Mouse (Mus musculus): ENCODE data around the gene Runx1.

DNA sequence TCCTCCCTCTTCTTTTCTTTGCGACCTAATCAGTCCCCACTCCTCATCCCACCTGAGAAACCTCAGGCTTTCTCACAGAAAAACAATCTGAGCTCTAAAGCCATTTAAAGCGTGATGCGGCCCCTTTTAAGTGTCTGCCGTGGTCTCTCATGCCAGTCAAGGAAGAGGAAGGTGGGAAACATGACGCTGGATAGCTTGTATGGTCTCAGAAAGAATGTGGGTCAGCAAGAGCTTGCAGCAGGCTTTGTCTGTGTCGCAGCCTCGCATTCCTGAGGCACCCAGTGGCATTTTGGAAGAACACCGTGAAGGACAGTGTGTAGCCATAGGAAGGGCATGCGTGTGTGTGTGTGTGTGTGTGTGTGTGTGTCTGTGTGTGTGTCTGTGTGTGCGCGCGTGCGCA lies 179.8 kb downstream of the Runx1 start:
- TF ChIP-seq CTCF (IDR thresholded peaks at IDR 0.05): no peak
- no peak for TF ChIP-seq EP300 (IDR thresholded peaks at IDR 0.05)
